Comparison of ENCODE assay signal across 32 mouse cellular contexts in the genomic region with DNA sequence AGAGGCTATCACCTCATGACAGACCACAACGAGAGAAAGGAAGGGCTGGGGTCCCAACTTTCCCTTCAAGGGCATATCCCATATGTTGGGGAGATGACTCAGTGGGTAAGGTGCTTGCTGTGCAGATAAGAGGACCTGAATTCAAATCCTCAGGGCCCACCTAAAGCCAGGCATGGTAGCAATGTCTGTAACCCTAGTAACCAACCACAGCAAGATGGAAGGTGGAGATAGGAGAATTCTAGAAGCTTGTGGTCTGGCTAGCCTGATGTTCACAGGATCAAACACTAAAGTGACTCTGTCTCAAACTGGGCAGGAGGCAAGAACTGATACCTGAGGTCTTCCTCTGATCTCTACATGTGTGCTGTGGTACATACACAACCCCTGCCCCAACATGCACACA. TPM values are rescaled to one million over a fixed set of nuclear protein-coding genes. Genes with fewer than 3 reads are reported as not detected.
DNase-seq lines count a peak whose midpoint lies in the region; ATAC-seq and TF ChIP-seq lines count a peak whose summit lies in the region.
"Had no signal": no experiment of that assay in that cellular context is flagged by ENCODE, and none has a peak within 500 bp of the region (broad histone marks: within the 10 kb centered on the region; RNA-seq: fewer than 3 reads in every experiment).

No protein-coding gene starts in this region.

- intact Hi-C loops in gastrocnemius, adult 2 months (cut with DNase I): no loop called here

- no peaks in the 10 kb centered on the region for H3K36me3 ChIP-seq in limb, embryonic 12.5 days
- no peaks in the 10 kb centered on the region for H3K36me3 ChIP-seq in limb, embryonic 10.5 days
- no peaks in the 10 kb centered on the region for H3K36me3 ChIP-seq in G1E (replicated peaks)
- H3K36me3 ChIP-seq: embryonic facial prominence, embryonic 10.5 days; embryonic facial prominence, embryonic 13.5 days; forebrain, embryonic 12.5 days; forebrain, embryonic 15.5 days; heart, embryonic 12.5 days; heart, embryonic 15.5 days; hindbrain, embryonic 10.5 days; hindbrain, embryonic 13.5 days; intestine, embryonic 15.5 days had no signal

- 89% methylated on average over 1 of the region's 1 CpGs for WGBS in limb, embryonic 12.5 days
- 89% methylated on average over 1 of the region's 1 CpGs for WGBS in limb, embryonic 10.5 days

- no peak for ATAC-seq in limb, embryonic 12.5 days (ENCODE audit: insufficient number of reproducible peaks, insufficient read depth, low FRiP score, low TSS enrichment, low read depth)
- ATAC-seq in G1E (ENCODE audit: extremely low read depth, insufficient number of reproducible peaks, low FRiP score, poor library complexity, severe bottlenecking): peak; percentile 54
- ATAC-seq in common myeloid progenitor, adult 5-6 weeks (replicated peaks; ENCODE audit: low read depth, poor library complexity, severe bottlenecking): peak; percentile 45; the same call in 1 of the 2 replicates
- ATAC-seq: activated CD4-positive, CD25-positive, alpha-beta regulatory T cell, adult 4 months; CD4-positive, CD25-positive, alpha-beta regulatory T cell, adult 4 months; forebrain, embryonic 15.5 days; hindbrain, embryonic 16.5 days; intestine, embryonic 15.5 days had no signal

- H3K27ac ChIP-seq in limb, embryonic 12.5 days: 0 out of 2 replicates have a peak overlapping the region, but pooled peaks have one; percentile 18
- H3K27ac ChIP-seq in limb, embryonic 10.5 days: no peak overlapping the region
- no peak overlapping the region for H3K27ac ChIP-seq in gastrocnemius, adult 2 months
- H3K27ac ChIP-seq: embryonic facial prominence, embryonic 10.5 days; embryonic facial prominence, embryonic 13.5 days; forebrain, embryonic 12.5 days; forebrain, embryonic 15.5 days; heart, embryonic 15.5 days; hindbrain, embryonic 10.5 days; hindbrain, embryonic 13.5 days; intestine, embryonic 15.5 days had no signal

- DNase-seq in limb, embryonic 10.5 days (ENCODE audit: low spot score): no peak
- no peak for DNase-seq in G1E (ENCODE audit: low spot score)
- DNase-seq in gastrocnemius, adult 2 months: no peak
- no peak for DNase-seq in adrenal gland, postnatal 36 days
- DNase-seq in lung, postnatal 25 days (ENCODE audit: low spot score): no peak
- DNase-seq: adrenal gland, adult 8-10 months; adrenal gland, postnatal 25 days; B cell, adult 2 months; cerebellum, adult 11 months; cerebellum, adult 2 months; cerebellum, adult 9-11 months; cerebellum, postnatal 25 days; embryo, embryonic 11 days; gastrocnemius, postnatal 14 days; heart, adult 11 months; heart, postnatal 10 days; heart, postnatal 36 days had no signal

- H3K27me3 ChIP-seq in limb, embryonic 12.5 days: no peaks in the 10 kb centered on the region
- no peaks in the 10 kb centered on the region for H3K27me3 ChIP-seq in limb, embryonic 10.5 days (ENCODE audit: low read depth, poor library complexity, severe bottlenecking)
- H3K27me3 ChIP-seq in G1E (ENCODE audit: insufficient read depth, low read length): peaks cover 4% of the 10 kb centered on the region; the same call in 1 of the 2 replicates
- H3K27me3 ChIP-seq: embryonic facial prominence, embryonic 13.5 days; forebrain, embryonic 12.5 days; forebrain, embryonic 15.5 days; heart, embryonic 15.5 days; hindbrain, embryonic 13.5 days; intestine, embryonic 15.5 days had no signal

- no peaks in the 10 kb centered on the region for H3K4me1 ChIP-seq in limb, embryonic 12.5 days (replicated peaks)
- no peaks in the 10 kb centered on the region for H3K4me1 ChIP-seq in limb, embryonic 10.5 days
- peaks cover 11% of the 10 kb centered on the region for H3K4me1 ChIP-seq in G1E (ENCODE audit: insufficient read depth, low read depth, low read length)
- H3K4me1 ChIP-seq: embryonic facial prominence, embryonic 10.5 days; forebrain, embryonic 12.5 days; forebrain, embryonic 15.5 days; heart, embryonic 12.5 days; heart, embryonic 15.5 days; hindbrain, embryonic 10.5 days; hindbrain, embryonic 13.5 days had no signal

- no peaks in the 10 kb centered on the region for H3K9me3 ChIP-seq in limb, embryonic 12.5 days
- H3K9me3 ChIP-seq in limb, embryonic 10.5 days (replicated peaks): no peaks in the 10 kb centered on the region
- no peaks in the 10 kb centered on the region for H3K9me3 ChIP-seq in G1E (replicated peaks)
- H3K9me3 ChIP-seq: embryonic facial prominence, embryonic 10.5 days; embryonic facial prominence, embryonic 13.5 days; forebrain, embryonic 12.5 days; forebrain, embryonic 15.5 days; heart, embryonic 12.5 days; heart, embryonic 15.5 days; hindbrain, embryonic 10.5 days; hindbrain, embryonic 13.5 days; intestine, embryonic 15.5 days had no signal

- no peak overlapping the region for H3K4me2 ChIP-seq in limb, embryonic 12.5 days
- H3K4me2 ChIP-seq: embryonic facial prominence, embryonic 13.5 days; forebrain, embryonic 12.5 days; forebrain, embryonic 15.5 days; heart, embryonic 12.5 days; heart, embryonic 15.5 days; hindbrain, embryonic 13.5 days; intestine, embryonic 15.5 days had no signal

- no peak overlapping the region for H3K4me3 ChIP-seq in limb, embryonic 12.5 days (replicated peaks)
- H3K4me3 ChIP-seq in limb, embryonic 10.5 days: no peak overlapping the region
- no peak overlapping the region for H3K4me3 ChIP-seq in G1E (ENCODE audit: low read depth, low read length)
- H3K4me3 ChIP-seq in gastrocnemius, adult 2 months: no peak overlapping the region
- H3K4me3 ChIP-seq: embryonic facial prominence, embryonic 10.5 days; embryonic facial prominence, embryonic 13.5 days; erythroblast, embryonic 14.5 days; forebrain, embryonic 12.5 days; forebrain, embryonic 15.5 days; heart, embryonic 12.5 days; heart, embryonic 15.5 days; hindbrain, embryonic 10.5 days; hindbrain, embryonic 13.5 days; intestine, embryonic 15.5 days had no signal

- no peak overlapping the region for H3K9ac ChIP-seq in limb, embryonic 12.5 days (replicated peaks)
- H3K9ac ChIP-seq: embryonic facial prominence, embryonic 13.5 days; forebrain, embryonic 12.5 days; forebrain, embryonic 15.5 days; heart, embryonic 12.5 days; heart, embryonic 15.5 days; hindbrain, embryonic 13.5 days; intestine, embryonic 15.5 days had no signal

- no peak for TF ChIP-seq CTCF in G1E (IDR thresholded peaks at IDR 0.05; ENCODE audit: low read depth, low read length)
- TF ChIP-seq CTCF in gastrocnemius, adult 2 months (IDR thresholded peaks at IDR 0.05): no peak

RNA-seq across cellular contexts. Expression of a gene that starts 9.9 kb away (rescaled TPM):
- 146 and 156 TPM in 2 replicates for polyA plus RNA-seq in limb, embryonic 12.5 days (2016; fragmentation: Nextera tagmentation; extraction: Ambion mirVana)
- 114 and 129 TPM in 2 replicates for polyA plus RNA-seq in limb, embryonic 10.5 days (2016; fragmentation: Nextera tagmentation; extraction: Ambion mirVana)
- total RNA-seq in G1E (2014; fragmentation: Nextera tagmentation) (22.9 and 33.3 TPM in 2 replicates), G1E (2017) (34.6 and 35.0 TPM in 2 replicates)
- 39.4 and 40.7 TPM in 2 replicates for polyA plus RNA-seq in G1E (2012)
- total RNA-seq in common myeloid progenitor, adult 5-6 weeks (2017): 39.9 and 40.6 TPM in 2 replicates
- 10 to 100 TPM; 16.7 to 25.6 TPM for total RNA-seq in gastrocnemius, adult 2 months (2021)
- 10 to 100 TPM; 54.7 to 57.4 TPM for total RNA-seq in adrenal gland, postnatal 36 days (2021)

RNA-seq across cellular contexts. Expression of a gene that starts 58.0 kb away (rescaled TPM):
- 83.3 and 88.9 TPM in 2 replicates for polyA plus RNA-seq in limb, embryonic 12.5 days (2016; fragmentation: Nextera tagmentation; extraction: Ambion mirVana)
- 104 and 106 TPM in 2 replicates for polyA plus RNA-seq in limb, embryonic 10.5 days (2016; fragmentation: Nextera tagmentation; extraction: Ambion mirVana)
- total RNA-seq in G1E (2014; fragmentation: Nextera tagmentation) (26.4 and 33.0 TPM in 2 replicates), G1E (2017) (47.4 and 48.8 TPM in 2 replicates)
- polyA plus RNA-seq in G1E (2012): 20.9 and 23.4 TPM in 2 replicates
- 61.3 and 68.6 TPM in 2 replicates for total RNA-seq in common myeloid progenitor, adult 5-6 weeks (2017)
- 1 to 10 TPM; 6.7 to 8.1 TPM for total RNA-seq in gastrocnemius, adult 2 months (2021)
- total RNA-seq in adrenal gland, postnatal 36 days (2021): 10 to 100 TPM; 12.3 to 19.5 TPM
